Mouse (Mus musculus): Measurements from ENCODE around the gene Ap1b1.
"Not testable (repeated sequence)": the region's sequence is repeated elsewhere in the genome, so short reads cannot be mapped to it uniquely, and the experiment has no call there.

Ap1b1 gene

DNA sequence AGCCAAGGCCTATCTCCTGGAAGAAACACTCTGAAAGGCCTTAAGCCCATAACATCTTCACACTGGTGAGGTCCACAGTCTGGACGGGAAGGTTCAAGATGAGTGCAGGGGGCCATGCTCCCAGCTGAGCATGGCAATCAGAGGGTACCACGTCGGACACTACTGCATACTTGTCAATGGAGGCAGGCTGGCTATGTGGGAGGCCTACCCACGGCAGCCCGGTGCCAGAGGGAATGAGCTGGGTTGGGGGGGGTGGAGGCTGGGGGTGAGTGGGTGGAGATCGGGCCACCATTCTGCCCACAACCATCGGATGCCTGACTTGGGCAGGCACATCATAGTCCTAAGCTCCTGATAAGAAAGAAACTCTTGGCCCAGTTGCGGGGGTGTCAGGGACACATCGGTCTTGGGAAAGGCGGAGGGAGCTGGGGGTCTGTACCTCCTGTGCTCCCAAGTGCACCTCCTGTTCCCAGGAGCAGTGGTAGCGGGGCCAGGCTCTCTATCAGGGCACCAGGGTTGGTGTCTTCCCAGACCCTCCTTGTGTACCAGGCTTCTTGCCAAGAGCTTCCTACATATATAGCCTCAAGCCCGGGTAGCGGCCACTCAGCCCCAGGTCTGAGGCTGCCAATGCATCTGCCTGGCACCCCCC, 76.4 kb downstream of the Ap1b1 start:
- DNase-seq = no peak

DNA sequence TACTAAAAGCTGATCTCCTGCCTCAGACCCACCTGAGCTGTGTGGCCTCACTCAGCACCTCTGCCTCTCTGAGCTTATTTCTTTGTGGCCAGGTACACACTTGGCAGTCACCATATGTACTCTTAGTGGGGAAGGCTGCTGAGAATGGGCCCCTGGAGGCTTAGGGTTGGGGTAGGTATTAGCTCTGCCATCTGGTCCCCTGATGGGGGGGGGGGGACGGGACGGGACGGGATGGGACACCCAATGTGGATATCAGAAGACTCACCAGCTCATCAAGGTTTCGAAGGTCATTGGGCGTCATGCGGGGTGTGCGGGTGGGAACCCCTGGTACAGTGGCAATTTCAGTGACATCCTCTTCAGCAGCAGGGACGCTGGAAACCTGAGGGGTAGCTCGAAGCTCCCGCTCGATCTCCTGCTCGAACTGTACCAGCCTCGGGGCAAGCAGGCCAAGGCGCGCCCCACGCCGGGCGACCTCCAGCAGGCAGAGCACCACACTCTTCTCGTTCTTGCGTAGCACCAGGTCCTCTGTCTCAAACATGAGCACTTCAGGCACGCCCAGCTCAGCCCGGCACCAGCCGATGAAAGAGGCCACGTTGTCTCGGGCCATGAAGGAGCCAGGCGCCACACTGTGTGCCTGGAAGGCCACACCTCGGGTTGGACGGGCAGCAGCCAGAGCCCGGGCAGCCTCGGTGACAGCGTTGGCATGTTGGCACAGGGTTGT, 77.1 kb downstream of the Ap1b1 start:
- no peak for DNase-seq

DNA sequence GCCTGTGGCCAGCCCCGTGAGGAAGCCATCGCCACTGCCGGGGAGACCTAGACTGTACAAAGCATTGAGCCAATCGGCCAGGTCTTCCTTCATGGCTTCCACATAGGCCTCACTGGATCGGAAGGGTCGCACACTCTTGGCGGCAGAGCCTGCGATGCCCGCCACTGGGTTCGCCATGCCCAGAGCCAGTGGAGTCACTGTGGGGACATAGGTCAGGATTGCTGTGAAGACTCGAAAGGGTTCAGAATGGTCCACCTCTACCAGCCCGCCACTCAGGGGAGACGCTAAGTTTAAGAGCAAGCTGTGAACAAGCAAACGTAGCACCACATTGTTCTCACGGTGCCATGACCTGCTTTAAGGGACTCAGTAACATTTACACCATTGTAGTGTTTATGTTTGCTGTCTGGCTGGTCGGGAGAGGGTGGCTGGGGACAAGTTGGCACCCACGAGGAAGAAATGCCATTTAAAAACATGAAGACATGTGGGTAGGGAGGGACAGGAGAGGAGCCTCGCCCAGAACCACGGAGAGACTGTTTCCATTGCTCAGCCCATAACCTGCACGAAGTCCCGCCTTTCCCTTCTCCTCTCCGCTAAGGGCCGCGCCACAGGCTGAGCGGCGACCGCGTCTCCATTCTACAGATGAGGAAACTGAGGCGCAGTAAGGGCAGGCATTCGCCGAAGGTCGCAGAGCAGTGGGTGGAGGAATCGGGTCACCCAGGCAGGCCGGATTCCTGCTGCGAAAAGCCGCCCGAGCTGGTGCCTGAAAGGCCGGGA, 77.8 kb downstream of the Ap1b1 start:
- no peak for DNase-seq

DNA sequence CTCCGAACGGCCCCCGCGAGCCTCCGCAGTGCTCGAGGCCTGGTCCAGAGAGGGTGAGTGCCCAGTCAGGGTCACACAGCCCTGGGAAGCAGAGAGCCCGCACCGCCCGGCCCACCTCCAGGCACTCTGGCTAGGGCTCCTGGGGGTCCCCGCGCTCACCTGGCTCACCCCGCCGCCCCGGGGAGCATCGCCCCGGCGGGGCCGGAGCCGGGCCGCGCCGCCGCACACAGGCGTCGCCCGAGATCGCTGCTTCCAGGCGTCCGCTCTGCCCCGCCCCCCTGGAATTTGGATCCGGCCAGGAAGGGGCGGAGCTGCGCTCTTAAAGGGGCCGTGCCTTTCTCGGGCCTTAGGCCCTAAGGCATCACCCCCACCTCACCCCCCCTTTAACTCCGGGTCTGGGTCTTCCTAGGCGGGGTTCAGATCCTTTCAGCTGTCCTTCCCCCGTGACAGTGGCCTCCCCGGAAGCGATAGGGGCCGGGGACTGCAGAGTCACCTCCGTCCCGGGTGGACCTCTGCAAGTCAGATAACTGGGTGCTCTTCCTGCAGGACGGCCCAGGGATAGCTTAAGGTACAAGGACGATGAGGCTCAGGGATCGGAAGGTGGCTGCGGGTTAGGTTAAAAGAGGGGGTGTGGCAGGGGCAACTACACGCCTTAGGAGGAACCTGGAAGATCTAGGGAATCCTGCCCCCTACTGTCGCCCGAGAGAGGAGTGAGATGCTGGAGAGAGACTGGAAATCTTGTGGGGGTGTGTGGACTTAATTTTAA, 78.6 kb downstream of the Ap1b1 start, which contains the start of gene Gas2l1:
Gas2l1 (minus strand) TSS at position 272 of the 766 bp plus-strand sequence.
- DNase-seq = peak; percentile 94 to 95

DNA sequence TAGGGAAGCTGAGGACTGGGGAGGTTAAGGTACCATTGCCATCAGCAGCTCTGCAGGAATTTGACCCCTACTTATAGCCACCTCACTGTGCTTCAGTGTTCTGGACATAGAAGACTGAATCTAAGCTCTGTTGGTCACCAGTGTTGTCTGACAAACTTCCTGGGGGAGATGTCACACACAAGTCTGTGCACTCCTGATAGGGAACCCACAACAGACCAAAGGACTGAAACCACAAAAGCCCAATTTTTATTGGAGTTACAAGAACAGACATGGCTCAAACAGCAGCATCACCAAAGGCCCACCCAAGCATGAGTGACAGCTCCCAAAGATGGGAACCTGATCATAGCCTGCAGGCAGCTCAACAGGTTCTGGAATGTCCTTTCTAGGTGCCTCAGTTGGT, 80.4 kb downstream of the Ap1b1 start:
- no peak for DNase-seq

DNA sequence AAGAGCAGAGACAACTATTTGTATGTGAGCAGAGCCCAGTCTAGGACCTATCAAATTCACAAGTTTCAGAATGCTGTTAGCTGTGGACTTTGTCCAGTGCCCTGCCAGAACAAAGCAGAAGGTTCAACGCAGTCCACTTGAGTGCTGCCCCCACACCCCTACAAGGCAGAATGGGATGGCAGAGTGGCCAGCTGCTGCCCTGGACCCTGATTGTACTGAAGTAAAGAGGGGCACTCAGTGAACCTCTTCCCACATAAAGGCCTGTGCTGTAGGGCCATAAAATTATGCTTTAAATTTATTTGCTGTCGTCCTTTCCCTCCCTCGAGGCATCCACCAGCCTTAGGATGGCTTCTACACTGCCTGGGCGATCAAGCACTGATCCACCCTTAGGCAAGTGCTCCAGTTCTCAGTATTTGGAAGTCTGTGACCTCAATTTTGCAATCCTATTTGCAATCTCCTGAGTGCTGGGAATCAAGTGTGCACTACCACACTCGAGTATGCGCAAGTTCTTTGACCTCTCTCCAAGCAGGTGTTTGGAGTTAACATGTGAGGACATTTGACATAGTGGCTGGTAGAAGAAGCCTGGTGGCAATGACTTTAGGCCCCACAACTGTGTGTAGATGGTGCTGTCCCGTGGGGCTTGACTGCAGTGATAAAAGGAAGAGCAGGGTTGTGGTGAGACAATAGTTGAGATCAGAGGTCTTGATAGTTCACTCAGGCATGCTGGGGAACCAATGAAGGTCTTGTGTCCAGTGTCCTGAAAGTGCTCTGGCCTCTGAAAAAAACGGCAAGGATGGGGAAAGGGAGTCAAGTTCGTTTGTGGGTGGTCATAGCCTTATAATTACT, 81.7 kb downstream of the Ap1b1 start:
- DNase-seq = no peak

DNA sequence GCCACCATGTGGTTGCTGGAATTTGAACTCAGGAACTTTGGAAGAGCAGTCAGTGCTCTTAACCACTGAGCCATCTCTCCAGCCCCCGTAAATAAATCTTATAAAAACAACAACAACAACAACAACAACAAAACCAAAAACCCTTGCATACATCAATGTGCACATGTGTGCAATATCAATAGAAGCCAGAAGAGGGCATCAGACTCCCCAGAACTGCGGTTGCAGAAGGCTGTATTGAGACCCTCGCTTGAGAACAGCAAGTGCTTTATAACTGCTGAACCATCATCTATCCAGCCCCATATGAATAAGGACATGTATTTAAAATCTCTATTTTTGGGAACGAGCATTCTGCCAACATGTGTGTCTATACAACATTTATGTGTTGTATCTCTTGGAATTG, 88.3 kb downstream of the Ap1b1 start:
- DNase-seq = peak in 1 of 2 experiments; percentile 45

DNA sequence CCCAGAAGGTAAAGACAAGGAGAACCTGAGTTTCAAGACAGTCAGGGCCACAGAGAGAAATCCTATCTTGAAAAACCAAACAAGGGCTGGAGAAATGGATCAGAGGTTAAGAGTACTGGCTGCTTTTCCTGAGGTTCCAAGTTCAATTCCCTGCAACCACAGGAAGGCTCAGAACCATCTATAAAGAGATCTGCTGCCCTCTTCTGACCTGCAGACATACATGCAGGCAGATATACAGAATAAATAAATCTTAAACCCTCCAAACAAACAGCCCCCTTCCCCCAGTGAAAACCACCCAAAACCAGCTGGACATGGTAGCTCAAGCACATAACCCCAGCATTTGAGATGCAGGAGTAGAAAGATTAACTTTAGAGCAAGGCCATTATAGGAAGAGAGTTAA, 89.1 kb downstream of the Ap1b1 start:
- no peak for DNase-seq

DNA sequence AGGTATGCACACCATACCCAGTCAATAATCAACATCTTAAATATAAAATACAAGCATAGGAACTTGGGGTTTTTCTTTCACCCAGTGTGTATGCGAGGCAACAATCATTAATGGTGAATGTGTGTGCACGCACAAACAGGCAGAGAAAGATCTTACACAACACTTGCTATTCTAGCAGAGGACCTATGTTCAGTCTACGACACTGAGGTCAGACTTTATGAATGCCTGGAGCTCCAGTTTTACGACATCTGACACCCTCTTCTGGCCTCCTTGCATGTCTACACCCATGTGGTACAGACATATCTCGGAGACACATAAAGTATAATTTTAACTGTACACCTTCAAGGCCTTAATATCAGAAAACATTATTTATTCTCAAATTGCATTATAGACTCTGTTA, 90.2 kb downstream of the Ap1b1 start:
- not testable (repeated sequence) for DNase-seq

DNA sequence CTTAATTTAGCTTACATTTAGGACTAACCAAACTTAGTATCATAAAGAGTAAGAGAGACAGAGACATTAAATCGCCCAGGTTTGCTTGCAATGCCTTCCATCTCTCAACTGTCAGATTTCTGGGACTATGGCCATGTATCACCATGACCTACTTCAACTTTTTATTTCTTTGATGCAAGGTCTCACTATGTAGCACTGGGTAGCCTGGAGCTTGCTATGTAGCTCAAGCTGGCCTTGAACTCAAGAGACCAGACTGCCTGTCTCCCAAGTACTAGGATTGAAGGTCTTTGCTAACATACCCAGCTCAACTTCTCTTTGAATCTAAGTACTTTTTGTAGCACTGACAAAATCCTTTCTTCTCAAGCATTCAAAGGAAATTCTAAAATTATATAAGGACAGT, 102.5 kb downstream of the Ap1b1 start:
- no peak for DNase-seq

DNA sequence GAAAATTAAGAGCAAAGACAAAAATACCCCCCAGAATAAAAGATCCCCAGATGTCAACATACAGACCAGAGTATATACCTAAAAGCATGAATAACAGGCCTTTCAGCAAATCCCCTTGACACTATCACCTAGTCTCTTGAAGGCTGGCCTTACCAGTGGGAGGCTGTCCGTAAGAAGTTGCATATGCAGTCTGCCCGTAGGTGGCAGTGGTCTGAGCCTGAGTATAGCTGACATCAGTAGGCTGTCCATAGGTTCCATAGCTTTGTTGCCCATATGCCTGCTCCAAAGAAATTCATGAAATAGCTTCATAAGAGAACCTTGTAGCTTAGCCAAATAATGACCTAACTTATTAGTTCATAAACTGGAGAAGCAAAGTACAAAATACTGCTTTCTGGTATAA, 105.1 kb downstream of the Ap1b1 start:
- DNase-seq = no peak
